Mouse (Mus musculus) MN1 (cell line): ENCODE results near the gene Adora3.

Source experiments
- DNase-seq: peaks from one replicate; pipeline ENCODE4 v3.0.0-alpha.2; 2016; ENCODE audit warnings: low spot score

Adora3 gene

GRCm38 (mm10) chr3:105933926-105934325 is 63.3 kb downstream of the Adora3 start:
- DNase-seq: no peak

GRCm38 (mm10) chr3:105935033-105935432 is 64.4 kb downstream of the Adora3 start:
- DNase-seq: no peak

- no peak for DNase-seq
Measured at GRCm38 (mm10) chr3:105936111-105936510, 65.5 kb downstream of the Adora3 start.

- DNase-seq: no peak
Measured at GRCm38 (mm10) chr3:105951348-105951747, 80.7 kb downstream of the Adora3 start.

- DNase-seq: peak; percentile 11
Measured at GRCm38 (mm10) chr3:105957235-105957634, 86.6 kb downstream of the Adora3 start.

- DNase-seq: no peak
Measured at GRCm38 (mm10) chr3:105958204-105958603, 87.5 kb downstream of the Adora3 start.
